Mouse (Mus musculus) bone marrow macrophage, adult 2 months (primary cell): ENCODE measurements around the gene Ralgps2. TPM values are rescaled to one million over a fixed set of nuclear protein-coding genes. Genes with fewer than 3 reads are reported as not detected.

Source experiments
- H3K27ac ChIP-seq: 2 replicates; pipeline ENCODE4 v1.5.1; 2012; ENCODE audit warnings: low read depth, low read length; ENCODE audit not compliant: insufficient read depth
- H3K4me1 ChIP-seq: 2 replicates; pipeline ENCODE4 v1.6.1; 2012; ENCODE audit warnings: low read length; ENCODE audit not compliant: control insufficient read depth, insufficient read depth
- H3K4me3 ChIP-seq: 2 replicates; pipeline ENCODE4 v1.5.1; 2012; ENCODE audit warnings: mild to moderate bottlenecking, low read length, moderate library complexity; ENCODE audit not compliant: insufficient read depth
- CTCF ChIP-seq: IDR thresholded peaks from 2 replicates; pipeline ENCODE4 v1.5.1; 2012; ENCODE audit warnings: low read depth, mild to moderate bottlenecking, low read length, moderate library complexity
- POLR2A ChIP-seq: IDR thresholded peaks from 2 replicates; pipeline ENCODE4 v1.6.1; 2012; ENCODE audit warnings: mild to moderate bottlenecking, low read depth, low read length, borderline replicate concordance
- polyA plus RNA-seq: library from polyadenylated mRNA; stranded (reverse); fragments of >200 nt; gene quantifications from 2 replicates; pipeline ENCODE4 v1.2.4, GENCODE M21; 2012; ENCODE audit not compliant: missing spikeins, insufficient read depth, insufficient read length

Gene Ralgps2
- polyA plus RNA-seq, 1 experiment: 13.0 TPM

DNA sequence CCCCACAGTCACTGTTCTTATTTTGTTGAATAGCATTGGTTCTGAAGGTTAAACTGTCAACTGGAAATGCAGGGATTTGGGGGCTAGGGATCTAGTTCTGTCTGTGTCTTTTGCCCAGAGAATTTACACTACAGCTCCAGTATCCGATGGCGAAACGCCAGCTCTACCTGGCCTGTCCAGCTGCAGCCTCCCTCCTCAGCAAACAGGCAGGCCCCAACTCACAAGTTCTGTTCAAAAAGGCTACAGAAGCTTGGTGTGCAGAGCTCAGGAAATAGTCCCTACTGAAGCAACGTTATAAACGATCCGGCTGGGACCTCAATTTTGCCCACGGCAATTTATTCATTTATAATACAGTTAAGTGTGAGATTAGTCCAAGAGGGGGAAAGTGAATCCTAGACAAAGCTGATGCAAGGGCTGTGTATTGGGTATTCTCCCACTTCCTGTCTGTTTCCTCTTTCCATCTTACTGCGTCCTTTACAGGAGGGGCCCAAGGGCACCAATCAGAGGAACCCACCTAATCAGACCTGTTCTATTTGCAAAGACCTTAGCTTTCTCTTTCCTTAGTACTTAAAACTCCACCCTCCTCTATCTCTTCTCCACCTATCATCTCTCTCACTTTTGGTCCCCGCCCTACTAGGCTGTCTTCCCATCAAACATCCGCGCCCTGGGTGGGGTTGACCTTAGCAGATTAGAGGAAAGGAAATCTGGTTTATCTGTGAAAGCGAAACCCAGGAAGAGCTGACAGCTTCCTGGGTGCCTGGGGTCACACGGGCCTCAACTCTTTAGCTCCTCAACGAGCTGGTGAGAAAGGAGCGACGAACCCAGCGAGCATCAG lies 16.7 kb upstream of the Ralgps2 start:
- no peak for TF ChIP-seq CTCF
- no peak for TF ChIP-seq POLR2A
- H3K27ac ChIP-seq: no peak overlapping the region
- no peaks in the 10 kb centered on the region for H3K4me1 ChIP-seq
- no peak overlapping the region for H3K4me3 ChIP-seq

DNA sequence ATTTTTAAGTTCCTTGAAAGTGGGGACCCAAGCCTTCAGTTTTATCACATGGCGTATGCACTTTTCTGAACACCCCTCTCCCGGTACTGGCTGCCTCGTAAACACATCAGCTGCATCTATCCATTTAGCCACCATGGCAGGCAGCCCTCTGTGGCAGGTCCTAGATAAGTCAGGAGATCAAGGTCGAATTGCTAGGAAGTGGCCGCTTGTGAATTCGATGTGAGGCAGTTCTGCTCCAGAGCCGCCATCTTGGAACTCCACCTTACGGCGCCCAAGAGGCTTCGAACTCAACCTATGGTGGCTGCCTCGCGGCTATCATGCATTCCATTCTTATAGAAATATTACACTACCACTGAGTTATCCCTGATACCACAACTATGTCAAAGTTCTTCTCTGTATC lies 14.8 kb upstream of the Ralgps2 start:
- H3K4me1 ChIP-seq: no peaks in the 10 kb centered on the region
- H3K4me3 ChIP-seq: no peak overlapping the region
- no peak for TF ChIP-seq CTCF
- TF ChIP-seq POLR2A: no peak
- H3K27ac ChIP-seq: no peak overlapping the region

DNA sequence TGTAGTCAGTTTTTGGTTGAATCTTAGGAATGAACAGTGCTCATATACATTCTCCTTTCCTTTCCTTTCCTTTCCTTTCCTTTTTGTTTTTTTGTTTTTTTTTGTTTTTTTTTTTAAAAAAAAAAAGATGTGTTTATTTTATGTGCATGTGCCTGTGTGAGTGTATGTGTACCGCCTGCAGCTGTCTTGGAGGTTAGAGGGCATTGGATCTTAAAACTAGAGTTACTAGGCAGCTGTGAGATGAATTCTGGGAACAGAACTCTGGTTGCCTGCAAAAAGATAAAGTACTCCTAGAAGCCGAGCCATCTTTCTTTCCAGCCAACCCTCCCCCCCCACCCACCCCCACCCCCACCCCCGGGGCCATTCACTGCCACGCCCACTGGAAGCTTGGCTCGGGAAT lies 10.9 kb upstream of the Ralgps2 start:
- no peak for TF ChIP-seq POLR2A
- no peak for TF ChIP-seq CTCF
- no peak overlapping the region for H3K4me3 ChIP-seq
- H3K4me1 ChIP-seq: no peaks in the 10 kb centered on the region
- no peak overlapping the region for H3K27ac ChIP-seq

DNA sequence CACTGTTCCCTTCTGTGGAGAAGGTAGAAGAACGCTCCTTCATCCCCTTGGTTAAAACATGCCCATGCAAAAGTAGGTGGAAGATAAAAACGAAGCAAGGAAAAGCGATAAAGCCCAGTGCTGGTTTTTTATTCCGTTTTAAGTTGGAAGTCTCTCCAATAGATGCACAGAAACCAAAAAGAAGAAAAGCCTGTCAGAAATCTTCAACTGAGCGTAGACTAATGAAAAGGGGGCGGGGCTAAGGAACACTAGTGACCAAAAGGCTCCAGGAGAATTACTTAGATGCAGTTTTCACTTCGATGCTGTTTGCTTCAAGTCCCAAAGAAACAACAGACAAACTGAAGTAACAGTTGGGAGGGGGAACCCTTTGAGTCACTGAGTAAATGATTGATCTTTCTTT lies 1.2 kb upstream of the Ralgps2 start:
- Histone ChIP-seq H3K27ac (no peak overlapping the region), H3K4me1 (peaks cover 6% of the 10 kb centered on the region; the same call in 1 of the 2 replicates), H3K4me3 (no peak overlapping the region)
- TF ChIP-seq CTCF (no peak), POLR2A (no peak)

DNA sequence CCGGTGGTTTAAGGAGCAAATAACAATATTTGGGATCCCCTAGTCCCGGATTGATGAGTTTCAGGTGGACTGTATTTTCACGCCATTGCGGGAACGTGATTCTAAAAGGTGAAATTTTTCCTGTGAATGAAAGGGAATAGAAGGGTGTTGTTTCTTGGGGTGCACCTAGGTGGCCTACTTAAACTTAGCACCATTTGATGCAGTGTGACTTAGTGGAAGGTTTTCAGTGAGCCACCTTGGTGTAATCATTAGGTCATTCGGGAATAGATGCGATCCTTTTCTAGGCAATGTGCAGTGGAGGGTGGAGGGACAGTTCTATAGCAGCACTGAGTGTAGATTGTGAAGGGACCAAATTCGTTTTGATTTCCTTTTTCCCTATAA lies 706 bp upstream of the Ralgps2 start:
- Histone ChIP-seq H3K4me3 (peak overlapping the region; percentile 85), H3K4me1 (peaks cover 6% of the 10 kb centered on the region; the same call in 1 of the 2 replicates), H3K27ac (no peak overlapping the region)
- no peak for TF ChIP-seq POLR2A
- no peak for TF ChIP-seq CTCF

DNA sequence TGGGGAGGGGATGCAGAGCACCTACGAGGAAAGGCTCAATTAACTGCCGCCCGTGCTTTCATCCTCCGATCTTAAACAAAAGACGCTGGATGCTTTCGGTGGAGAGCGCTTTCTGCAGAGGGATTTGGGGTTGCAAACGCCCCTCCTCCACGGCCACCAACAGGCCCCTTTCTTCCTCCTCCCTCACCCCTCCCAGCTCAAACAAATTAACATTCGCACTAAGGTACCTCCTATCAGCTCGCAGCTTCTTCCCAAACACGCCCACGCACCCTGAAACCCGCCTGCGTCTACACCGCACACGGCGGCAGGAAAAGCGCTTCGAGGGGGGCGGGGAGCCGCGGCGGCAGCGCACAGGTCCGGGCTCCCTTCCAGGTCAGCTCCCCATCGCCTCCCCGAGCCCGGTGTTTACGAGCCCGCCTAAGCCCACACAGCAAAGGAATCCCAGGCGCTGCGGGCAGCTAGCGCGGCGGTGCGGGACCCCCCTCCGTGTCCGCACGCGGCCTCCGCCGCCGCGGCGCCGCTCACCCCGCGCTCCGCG lies 652 bp downstream of the Ralgps2 start:
- H3K27ac ChIP-seq: no peak overlapping the region

DNA sequence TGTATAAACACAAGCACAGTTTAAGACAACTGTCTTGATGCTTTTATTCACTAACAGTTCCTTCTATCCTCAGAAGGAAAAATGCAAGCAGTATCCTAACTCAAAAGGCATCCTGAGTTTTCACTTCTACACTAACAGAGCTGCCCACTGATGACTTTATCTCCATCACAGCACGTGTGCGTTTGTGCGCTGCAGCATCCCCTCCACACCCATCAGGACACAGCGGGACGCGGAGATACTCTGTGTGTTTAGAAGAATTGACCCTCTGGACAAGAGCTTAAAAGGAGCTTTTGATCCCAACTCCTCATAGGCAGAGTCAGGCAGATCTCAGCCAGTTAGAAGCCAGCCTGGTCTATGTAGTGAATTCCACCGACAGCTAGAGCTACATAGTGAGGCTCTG lies 2.0 kb downstream of the Ralgps2 start:
- Histone ChIP-seq H3K4me3 (no peak overlapping the region), H3K4me1 (peaks cover 6% of the 10 kb centered on the region; the same call in 1 of the 2 replicates), H3K27ac (no peak overlapping the region)
- TF ChIP-seq CTCF: no peak
- TF ChIP-seq POLR2A: no peak

More for the DNA sequence above, 652 bp downstream of the Ralgps2 start:
- Histone ChIP-seq H3K4me1 (peaks cover 6% of the 10 kb centered on the region; the same call in 1 of the 2 replicates), H3K4me3 (peak overlapping the region; percentile 85)
- TF ChIP-seq CTCF: no peak

DNA sequence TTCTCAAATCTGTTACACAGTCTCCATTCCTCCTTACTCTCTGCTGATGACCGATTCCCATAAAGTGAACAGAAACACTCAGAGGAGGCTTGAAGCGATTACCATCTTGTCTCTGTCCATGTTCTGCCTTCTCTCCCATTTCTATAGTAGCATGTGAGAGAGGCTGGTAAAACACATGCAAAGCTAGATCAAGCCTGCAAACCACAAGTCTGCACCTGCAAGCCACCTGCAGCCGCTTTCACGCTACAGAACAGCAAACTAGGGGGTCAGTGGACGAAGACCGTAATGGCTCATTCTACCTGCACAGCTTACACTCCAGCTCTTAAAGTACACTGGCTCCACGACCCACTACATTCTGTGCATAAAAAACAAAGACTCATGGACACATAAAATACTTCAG lies 5.7 kb downstream of the Ralgps2 start:
- no peak overlapping the region for H3K27ac ChIP-seq
- H3K4me3 ChIP-seq: no peak overlapping the region
- no peak for TF ChIP-seq POLR2A
- TF ChIP-seq CTCF: no peak
- H3K4me1 ChIP-seq: peaks cover 5% of the 10 kb centered on the region

DNA sequence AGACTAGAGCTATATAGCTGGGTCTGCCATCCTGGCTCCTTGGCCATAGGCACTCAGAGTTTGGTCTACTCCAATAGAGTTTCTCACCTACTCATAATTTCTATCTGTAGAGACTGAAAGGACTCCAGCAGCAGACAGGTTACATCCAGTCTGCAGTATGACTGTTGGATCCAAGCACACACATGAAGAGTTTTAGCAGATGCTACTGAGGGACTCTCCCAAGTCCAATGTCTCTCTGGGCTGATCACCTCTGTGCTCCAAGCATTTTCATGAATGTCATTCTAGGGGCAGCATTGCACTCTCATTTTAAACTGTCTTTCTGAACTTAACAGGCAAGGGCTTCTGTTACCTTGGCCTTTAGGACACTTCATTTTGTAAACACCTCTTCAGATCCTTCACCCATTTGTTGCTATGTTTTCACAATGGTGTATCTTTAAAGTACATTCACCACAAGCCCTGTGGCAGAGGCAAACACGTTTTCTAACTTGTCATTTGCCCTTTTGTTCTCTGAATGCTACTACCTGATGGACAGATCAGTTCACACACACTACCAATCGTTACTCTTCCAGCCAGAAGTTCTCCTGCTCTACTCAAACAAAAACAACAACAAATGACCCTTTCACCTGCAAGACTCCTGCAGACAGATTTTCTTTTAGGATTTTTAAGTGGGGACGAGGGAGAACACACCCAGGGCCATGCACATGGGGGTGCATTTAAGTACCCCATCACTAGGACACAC lies 7.2 kb downstream of the Ralgps2 start:
- Histone ChIP-seq H3K4me3 (no peak overlapping the region), H3K4me1 (peaks cover 3% of the 10 kb centered on the region), H3K27ac (no peak overlapping the region)
- TF ChIP-seq CTCF (no peak), POLR2A (no peak)

DNA sequence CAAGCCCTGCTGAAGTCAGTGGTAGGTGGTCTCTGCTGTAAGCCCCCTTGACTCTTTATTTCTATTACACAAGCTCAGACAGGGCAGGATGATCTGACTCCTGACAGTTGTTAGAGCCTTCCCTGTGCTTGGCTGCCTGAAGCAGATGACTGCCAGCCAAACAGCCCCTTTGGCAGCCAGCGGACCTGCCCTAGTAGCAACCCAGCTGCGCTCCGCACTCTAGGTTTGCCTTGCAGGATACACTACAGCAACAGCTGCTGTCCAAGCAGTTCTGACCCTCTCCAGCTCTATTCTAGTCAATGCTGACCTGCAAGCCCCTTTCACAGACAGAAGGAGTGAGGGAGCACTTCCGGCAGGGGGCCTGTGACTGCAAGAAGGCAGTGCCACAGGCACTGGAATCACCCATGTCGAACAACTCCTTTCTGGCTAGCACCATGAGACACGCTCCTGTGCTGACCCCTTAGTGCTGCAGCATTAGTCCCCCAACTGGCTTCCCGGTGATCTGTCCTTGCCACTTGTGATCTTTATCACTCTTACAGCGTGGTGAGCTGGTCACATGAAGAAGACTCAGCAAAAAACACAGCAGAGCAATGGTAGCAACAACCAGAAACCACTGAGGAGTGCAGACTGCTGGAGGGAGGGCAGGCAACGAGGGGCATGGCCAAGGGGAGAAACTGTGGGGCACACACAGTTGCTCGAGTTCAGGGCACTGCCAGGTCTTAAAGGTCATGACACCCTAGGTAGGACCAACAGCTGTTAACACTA lies 8.1 kb downstream of the Ralgps2 start:
- Histone ChIP-seq H3K4me3 (no peak overlapping the region), H3K4me1 (peaks cover 3% of the 10 kb centered on the region), H3K27ac (no peak overlapping the region)
- no peak for TF ChIP-seq CTCF
- TF ChIP-seq POLR2A: no peak
